Mouse (Mus musculus): ENCODE data around the gene Eea1.

GRCm38 (mm10) chr10:95894856-95895386, 45.5 kb upstream of the Eea1 start:
- no peak for TF ChIP-seq POLR2A (IDR thresholded peaks at IDR 0.05; ENCODE audit: low read depth, low read length)
- TF ChIP-seq CTCF (conservative IDR thresholded peaks at IDR 0.05; ENCODE audit: insufficient read depth, insufficient read length, low read depth, low read length) = peak; percentile 91

Measured in kidney, adult 2 months (tissue).